Mouse (Mus musculus) lung, adult 2 months (tissue): ENCODE measurements around the gene Strbp.

Source experiments
- CTCF ChIP-seq: fragments of 200-500 bp; IDR thresholded peaks from 2 replicates; pipeline ENCODE4 v1.5.1; 2011; ENCODE audit warnings: mild to moderate bottlenecking, low read length, control low read depth; ENCODE audit not compliant: insufficient read depth
- POLR2A ChIP-seq: fragments of 200-500 bp; IDR thresholded peaks from 2 replicates; pipeline ENCODE4 v1.6.1; 2011; ENCODE audit warnings: low read depth, mild to moderate bottlenecking, control low read depth, low read length, borderline replicate concordance; ENCODE audit errors: extremely low read depth

DNA sequence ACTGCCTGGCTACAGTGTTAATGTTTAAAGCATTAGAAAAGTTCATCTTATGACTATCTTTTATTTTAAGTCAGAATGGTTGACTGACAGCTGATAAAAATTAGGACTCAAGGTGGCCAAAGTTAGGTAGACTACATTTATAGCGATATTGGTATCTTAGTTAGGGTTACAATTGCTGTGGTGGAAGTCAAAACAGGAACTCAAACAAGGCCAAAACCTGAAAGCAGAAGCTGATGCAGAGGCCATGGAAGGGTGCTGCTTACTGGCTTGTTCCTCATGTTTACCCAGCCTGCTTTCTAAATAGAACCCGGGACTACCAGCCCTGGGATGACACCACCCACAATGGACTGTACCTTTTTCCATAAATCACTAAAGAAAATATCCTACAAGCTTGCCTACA lies 219.5 kb downstream of the Strbp start:
- TF ChIP-seq CTCF: no peak
- no peak for TF ChIP-seq POLR2A
